Comparison of ENCODE assay signal across 13 mouse cellular contexts in genomic region chr11:106503425-106503717, GRCm38 (mm10). TPM values are rescaled to one million over a fixed set of nuclear protein-coding genes. Genes with fewer than 3 reads are reported as not detected.
A peak's percentile ranks its signal among the peaks of the same experiment; 100 is the strongest.
DNase-seq lines count a peak whose midpoint lies in the region; ATAC-seq lines count a peak whose summit lies in the region.
"Had no signal": no experiment of that assay in that cellular context is flagged by ENCODE, and none has a peak within 500 bp of the region (broad histone marks: within the 10 kb centered on the region; RNA-seq: fewer than 3 reads in every experiment).

No protein-coding gene starts in this region.

- 0 out of 2 replicates have a peak, but pooled peaks cover 4% of the 10 kb centered on the region for H3K36me3 ChIP-seq in forebrain, embryonic 12.5 days (replicated peaks)
- no peaks in the 10 kb centered on the region for H3K36me3 ChIP-seq in forebrain, embryonic 16.5 days (ENCODE audit: control insufficient read depth, insufficient read depth)
- H3K36me3 ChIP-seq in liver, embryonic 13.5 days: peaks cover 26% of the 10 kb centered on the region

- peaks cover 11% of the 10 kb centered on the region for H3K4me1 ChIP-seq in forebrain, embryonic 12.5 days
- H3K4me1 ChIP-seq in forebrain, embryonic 16.5 days (replicated peaks; ENCODE audit: control insufficient read depth, insufficient read depth, low read length): peaks cover 10% of the 10 kb centered on the region
- H3K4me1 ChIP-seq in liver, embryonic 13.5 days (replicated peaks): peaks cover 35% of the 10 kb centered on the region

- no peaks in the 10 kb centered on the region for H3K27me3 ChIP-seq in forebrain, embryonic 12.5 days
- no peaks in the 10 kb centered on the region for H3K27me3 ChIP-seq in forebrain, embryonic 16.5 days (replicated peaks; ENCODE audit: control insufficient read depth, insufficient read depth, low read length)
- H3K27me3 ChIP-seq in liver, embryonic 13.5 days: no peaks in the 10 kb centered on the region
- H3K27me3 ChIP-seq: midbrain, embryonic 13.5 days had no signal

- no peaks in the 10 kb centered on the region for H3K9me3 ChIP-seq in forebrain, embryonic 12.5 days
- H3K9me3 ChIP-seq in forebrain, embryonic 16.5 days (ENCODE audit: control insufficient read depth, low read length): no peaks in the 10 kb centered on the region
- H3K9me3 ChIP-seq in liver, embryonic 13.5 days (replicated peaks): peaks cover 11% of the 10 kb centered on the region
- H3K9me3 ChIP-seq: midbrain, embryonic 13.5 days had no signal

- no peak for ATAC-seq in forebrain, embryonic 12.5 days (ENCODE audit: low FRiP score)
- ATAC-seq in forebrain, embryonic 16.5 days: no peak
- ATAC-seq in liver, embryonic 13.5 days (ENCODE audit: low read depth): no peak
- ATAC-seq: inflammation-experienced regulatory T-cells, adult 6 months; midbrain, embryonic 13.5 days had no signal

- WGBS in forebrain, embryonic 12.5 days: 82% methylated on average over 4 of the region's 4 CpGs
- WGBS in forebrain, embryonic 16.5 days: 72% methylated on average over 4 of the region's 4 CpGs
- 74% methylated on average over 4 of the region's 4 CpGs for WGBS in liver, embryonic 13.5 days (ENCODE audit: insufficient replicate concordance)

- peak overlapping the region; percentile 56; the same call in 1 of the 2 replicates for H3K27ac ChIP-seq in forebrain, embryonic 12.5 days
- H3K27ac ChIP-seq in forebrain, embryonic 16.5 days (ENCODE audit: low read length): no peak overlapping the region
- H3K27ac ChIP-seq in liver, embryonic 13.5 days: peak overlapping the region; percentile 97; the same call in 1 of the 2 replicates
- H3K27ac ChIP-seq: midbrain, embryonic 13.5 days had no signal

- H3K9ac ChIP-seq in forebrain, embryonic 12.5 days: no peak overlapping the region
- H3K9ac ChIP-seq in forebrain, embryonic 16.5 days (replicated peaks; ENCODE audit: low read depth, low read length): no peak overlapping the region
- H3K9ac ChIP-seq in liver, embryonic 13.5 days: no peak overlapping the region
- H3K9ac ChIP-seq: midbrain, embryonic 13.5 days had no signal

- peak; percentile 53 to 65 for DNase-seq in layer of hippocampus, adult 8-10 months (ENCODE audit: low spot score in 2 of 2)
- no peak for DNase-seq in layer of hippocampus, adult 9-10 months (ENCODE audit: low spot score)
- peak; percentile 89 for DNase-seq in brain, adult 2 months (ENCODE audit: low read depth, low spot score)
- DNase-seq in liver, embryonic 13.5 days: no peak
- DNase-seq in thymus, postnatal 10 days (ENCODE audit: low spot score in 2 of 2): no peak
- DNase-seq in gastrocnemius, postnatal 4 days (ENCODE audit: low spot score in 2 of 2): no peak
- DNase-seq: B cell, adult 2 months; cerebellum, postnatal 10 days had no signal

- no peak overlapping the region for H3K4me3 ChIP-seq in forebrain, embryonic 12.5 days (replicated peaks)
- no peak overlapping the region for H3K4me3 ChIP-seq in forebrain, embryonic 16.5 days (replicated peaks; ENCODE audit: low read length)
- H3K4me3 ChIP-seq in liver, embryonic 13.5 days (replicated peaks): no peak overlapping the region
- H3K4me3 ChIP-seq: midbrain, embryonic 13.5 days had no signal

- H3K4me2 ChIP-seq in forebrain, embryonic 12.5 days: no peak overlapping the region
- H3K4me2 ChIP-seq in forebrain, embryonic 16.5 days (ENCODE audit: low read length): no peak overlapping the region
- no peak overlapping the region for H3K4me2 ChIP-seq in liver, embryonic 13.5 days
- H3K4me2 ChIP-seq: heart, embryonic 11.5 days; midbrain, embryonic 13.5 days had no signal

RNA-seq across cellular contexts. Expression of gene Ern1, which starts 15.7 kb away (rescaled TPM):
- polyA plus RNA-seq in forebrain, embryonic 12.5 days (2016; fragmentation: Nextera tagmentation; extraction: Ambion mirVana): 6.6 and 8.6 TPM in 2 replicates
- polyA plus RNA-seq in forebrain, embryonic 16.5 days (2015; fragmentation: Nextera tagmentation; extraction: Ambion mirVana): 4.9 and 6.0 TPM in 2 replicates
- total RNA-seq in layer of hippocampus, adult 8-10 months (2022): 10 to 100 TPM; 10.4 to 12.4 (median 11.4) TPM
- polyA plus RNA-seq in liver, embryonic 13.5 days (2015; fragmentation: Nextera tagmentation; extraction: Ambion mirVana): 3.9 and 4.4 TPM in 2 replicates
- 10 to 100 TPM in 1 of 2 experiments, 1 to 10 TPM in 1; 7.1 to 10.3 TPM for total RNA-seq in gastrocnemius, postnatal 4 days (2021)

Comparison
In these comparisons a context has a peak if more than half of its experiments do, and no peak if none do; other contexts are left out.
1. DNase-seq: peak in layer of hippocampus, adult 8-10 months (2 of 2) and brain, adult 2 months (single experiment); none in layer of hippocampus, adult 9-10 months (single experiment), liver, embryonic 13.5 days (single experiment), thymus, postnatal 10 days (0 of 2) and gastrocnemius, postnatal 4 days (0 of 2).